Mouse (Mus musculus) kidney, embryonic 16.5 days (tissue): ENCODE data around the gene Baz2b. TPM values are rescaled to one million over a fixed set of nuclear protein-coding genes. Genes with fewer than 3 reads are reported as not detected.

Source experiments
- ATAC-seq: fragments of 200-750 bp; cut with Nextera tagmentation; 2 replicates; pipeline ENCODE4 v1.8.0; 2017; ENCODE audit warnings: moderate TSS enrichment; ENCODE audit not compliant: low FRiP score, low TSS enrichment
- H3K27ac ChIP-seq: fragments of 300-500 bp; sonication (generic); 2 replicates; pipeline ENCODE4 v1.5.1; 2014; ENCODE audit warnings: low read length
- H3K27me3 ChIP-seq: fragments of 300-500 bp; sonication (generic); 2 replicates; pipeline ENCODE4 v1.6.1; 2014; ENCODE audit warnings: low read length, control low read depth, mixed read lengths; ENCODE audit not compliant: insufficient read depth
- H3K36me3 ChIP-seq: fragments of 300-500 bp; sonication (generic); 2 replicates; pipeline ENCODE4 v1.6.1; 2014; ENCODE audit warnings: low read length, control low read depth, mixed read lengths; ENCODE audit not compliant: insufficient read depth
- H3K4me1 ChIP-seq: fragments of 300-500 bp; sonication (generic); 2 replicates; pipeline ENCODE4 v1.6.1; 2014; ENCODE audit warnings: low read length, control low read depth, mixed read lengths; ENCODE audit not compliant: insufficient read depth
- H3K4me2 ChIP-seq: fragments of 300-500 bp; sonication (generic); replicated peaks from 2 replicates; pipeline ENCODE4 v1.6.1; 2014; ENCODE audit warnings: low read depth, low read length
- H3K4me3 ChIP-seq: fragments of 300-500 bp; sonication (generic); 2 replicates; pipeline ENCODE4 v1.5.1; 2014; ENCODE audit warnings: mild to moderate bottlenecking, low read length
- H3K9ac ChIP-seq: fragments of 300-500 bp; sonication (generic); replicated peaks from 2 replicates; pipeline ENCODE4 v1.6.1; 2014; ENCODE audit warnings: low read length
- H3K9me3 ChIP-seq: fragments of 300-500 bp; sonication (generic); 2 replicates; pipeline ENCODE4 v1.6.1; 2016; ENCODE audit warnings: low read length, control low read depth
- WGBS: fragments of 180-500 bp; shearing (Covaris S2); extraction: QIAGEN DNeasy Blood & Tissue Kit; methylation state at CpG from one replicate; pipeline ENCODE4 v1.1.7; 2014; 5-methylcytosine and 5-hydroxymethylcytosine counted together
- polyA plus RNA-seq: library from polyadenylated mRNA; unstranded; fragments of >200 nt; fragmentation: Nextera tagmentation; extraction: Ambion mirVana; gene quantifications from 2 replicates; pipeline ENCODE4 v1.2.1, GENCODE M21; 2015

The Baz2b gene
- polyA plus RNA-seq, 1 experiment from 2014 or later = 51.1 TPM

- no peaks in the 10 kb centered on the region for H3K27me3 ChIP-seq
- no peak overlapping the region for H3K4me3 ChIP-seq
- H3K4me1 ChIP-seq = no peaks in the 10 kb centered on the region
- no peak overlapping the region for H3K9ac ChIP-seq
- no peak for ATAC-seq
- WGBS = 94% methylated on average over 3 of the region's 3 CpGs
- no peaks in the 10 kb centered on the region for H3K9me3 ChIP-seq
- no peaks in the 10 kb centered on the region for H3K36me3 ChIP-seq
- H3K27ac ChIP-seq = no peak overlapping the region
- no peak overlapping the region for H3K4me2 ChIP-seq
Observed at GRCm38 (mm10) chr2:60030991-60031390, 178.6 kb downstream of the Baz2b start.

- no peak overlapping the region for H3K4me3 ChIP-seq
- ATAC-seq = no peak
- H3K27me3 ChIP-seq = no peaks in the 10 kb centered on the region
- H3K4me2 ChIP-seq = no peak overlapping the region
- H3K9ac ChIP-seq = no peak overlapping the region
- no peaks in the 10 kb centered on the region for H3K36me3 ChIP-seq
- H3K27ac ChIP-seq = no peak overlapping the region
- H3K9me3 ChIP-seq = no peaks in the 10 kb centered on the region
- no peaks in the 10 kb centered on the region for H3K4me1 ChIP-seq
- 89% methylated on average over 5 of the region's 5 CpGs for WGBS
Observed at GRCm38 (mm10) chr2:60029020-60029419, 180.6 kb downstream of the Baz2b start.

GRCm38 (mm10) chr2:60027166-60027565 is 182.5 kb downstream of the Baz2b start:
- no peak overlapping the region for H3K4me2 ChIP-seq
- WGBS = 84% methylated on average over 5 of the region's 5 CpGs
- no peak for ATAC-seq
- no peaks in the 10 kb centered on the region for H3K36me3 ChIP-seq
- no peaks in the 10 kb centered on the region for H3K27me3 ChIP-seq
- H3K27ac ChIP-seq = no peak overlapping the region
- H3K4me1 ChIP-seq = no peaks in the 10 kb centered on the region
- H3K4me3 ChIP-seq = no peak overlapping the region
- no peaks in the 10 kb centered on the region for H3K9me3 ChIP-seq
- H3K9ac ChIP-seq = no peak overlapping the region

DNA sequence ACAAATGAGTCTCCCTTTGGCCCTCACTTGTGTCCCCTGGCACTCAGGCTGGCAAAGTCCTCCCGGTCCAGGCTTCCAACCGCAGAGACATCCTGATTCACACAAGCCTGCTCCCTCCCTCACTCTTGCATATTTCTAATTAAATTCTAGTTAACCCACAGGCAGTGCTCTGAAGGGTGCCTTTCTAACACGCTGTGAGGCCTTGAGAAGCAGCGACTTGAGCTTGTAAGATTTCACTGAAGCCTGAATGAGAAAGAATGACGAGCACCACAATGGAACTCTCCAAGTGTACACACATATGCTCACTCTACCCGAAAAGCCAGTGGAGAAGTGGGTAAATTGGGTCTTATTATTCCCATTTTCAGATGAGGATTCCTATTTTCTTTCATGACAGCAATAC is 183.1 kb downstream of the Baz2b start:
- WGBS = 76% methylated on average over 6 of the region's 6 CpGs
- no peak overlapping the region for H3K4me2 ChIP-seq
- no peaks in the 10 kb centered on the region for H3K27me3 ChIP-seq
- H3K4me1 ChIP-seq = no peaks in the 10 kb centered on the region
- H3K9ac ChIP-seq = no peak overlapping the region
- no peaks in the 10 kb centered on the region for H3K9me3 ChIP-seq
- no peak overlapping the region for H3K27ac ChIP-seq
- ATAC-seq = no peak
- no peaks in the 10 kb centered on the region for H3K36me3 ChIP-seq
- H3K4me3 ChIP-seq = no peak overlapping the region

DNA sequence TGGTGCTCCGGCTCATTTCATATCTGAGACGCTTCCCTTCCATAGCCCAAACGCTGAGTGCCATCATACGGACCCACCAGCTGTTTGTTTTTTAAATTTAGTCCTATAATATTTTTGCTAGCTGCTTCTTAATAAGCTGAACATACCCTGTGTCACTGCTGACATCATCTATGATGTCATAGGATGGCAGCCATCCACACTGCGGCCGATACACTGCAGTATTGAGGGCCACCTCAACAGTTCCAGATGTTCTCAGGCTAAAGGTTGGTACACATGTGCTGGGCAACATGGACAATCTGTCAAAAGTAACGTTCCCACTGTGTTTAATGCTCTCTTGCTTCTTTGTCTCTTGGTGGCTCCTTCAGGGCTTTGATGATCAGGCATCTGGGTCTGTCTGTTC is 185.9 kb downstream of the Baz2b start:
- Histone ChIP-seq H3K36me3 (no peaks in the 10 kb centered on the region), H3K4me1 (no peaks in the 10 kb centered on the region), H3K9ac (no peak overlapping the region), H3K4me2 (no peak overlapping the region), H3K27ac (no peak overlapping the region), H3K9me3 (no peaks in the 10 kb centered on the region), H3K27me3 (no peaks in the 10 kb centered on the region), H3K4me3 (no peak overlapping the region)
- 93% methylated on average over 7 of the region's 7 CpGs for WGBS
- ATAC-seq = no peak

GRCm38 (mm10) chr2:60021556-60021955 is 188.1 kb downstream of the Baz2b start:
- H3K4me3 ChIP-seq = no peak overlapping the region
- no peaks in the 10 kb centered on the region for H3K9me3 ChIP-seq
- ATAC-seq = no peak
- no peak overlapping the region for H3K9ac ChIP-seq
- no peaks in the 10 kb centered on the region for H3K36me3 ChIP-seq
- H3K27ac ChIP-seq = no peak overlapping the region
- no peaks in the 10 kb centered on the region for H3K4me1 ChIP-seq
- WGBS = 73% methylated on average over 5 of the region's 5 CpGs
- no peak overlapping the region for H3K4me2 ChIP-seq
- no peaks in the 10 kb centered on the region for H3K27me3 ChIP-seq

DNA sequence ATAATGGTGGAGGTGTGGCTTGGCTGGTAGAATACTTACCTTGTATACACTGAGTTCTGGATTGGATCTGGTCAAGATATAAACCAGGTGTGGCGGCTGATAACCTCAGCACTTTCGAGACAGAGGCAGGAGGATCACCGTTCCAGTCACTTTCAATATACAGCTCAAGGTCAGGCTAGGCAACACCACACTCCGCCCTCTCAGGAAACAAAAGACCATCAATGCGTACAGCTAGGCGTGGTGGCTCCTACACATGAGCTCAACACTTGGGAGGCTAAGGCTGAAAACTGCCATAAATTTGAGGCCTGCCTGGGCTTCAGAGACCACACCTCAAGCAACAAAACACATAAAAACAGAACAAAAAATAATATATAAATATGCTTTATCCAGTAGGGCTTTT is 188.5 kb downstream of the Baz2b start:
- H3K27me3 ChIP-seq = no peaks in the 10 kb centered on the region
- H3K36me3 ChIP-seq = no peaks in the 10 kb centered on the region
- no peaks in the 10 kb centered on the region for H3K4me1 ChIP-seq
- no peak overlapping the region for H3K4me3 ChIP-seq
- H3K4me2 ChIP-seq = no peak overlapping the region
- WGBS = 70% methylated on average over 6 of the region's 6 CpGs
- ATAC-seq = no peak
- no peak overlapping the region for H3K27ac ChIP-seq
- no peaks in the 10 kb centered on the region for H3K9me3 ChIP-seq
- H3K9ac ChIP-seq = no peak overlapping the region

DNA sequence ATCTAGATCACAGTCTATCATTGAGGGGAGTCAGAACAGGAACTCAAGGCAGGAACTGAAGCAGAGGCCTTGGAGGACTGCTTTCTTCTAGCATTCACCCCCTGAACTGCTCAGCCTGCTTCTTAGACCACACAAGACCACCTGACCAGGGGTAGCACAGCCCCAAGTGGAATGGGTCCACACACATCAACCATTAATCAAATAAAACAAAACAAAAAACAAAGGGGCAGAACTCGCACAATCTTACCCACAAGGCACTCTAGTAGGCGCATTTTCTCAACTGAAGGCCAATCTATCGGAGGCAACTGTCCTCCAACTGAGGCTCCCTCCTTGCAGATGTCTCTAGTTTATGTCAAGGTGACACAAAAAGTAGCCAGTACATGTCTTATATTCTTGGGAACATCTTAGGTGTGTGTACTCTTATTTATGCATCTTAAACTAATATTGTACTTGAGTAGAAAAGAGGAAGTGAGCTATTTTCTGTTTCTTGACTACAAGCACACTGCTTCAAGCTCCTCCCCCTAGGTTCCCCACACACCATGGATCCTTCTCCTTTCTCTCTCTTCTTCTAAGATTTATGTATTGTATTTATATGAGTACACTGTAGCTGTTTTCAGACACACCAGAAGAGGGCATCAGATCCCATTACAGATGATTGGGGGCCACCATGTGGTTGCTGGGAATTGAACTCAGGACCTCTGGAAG is 189.9 kb downstream of the Baz2b start:
- no peaks in the 10 kb centered on the region for H3K9me3 ChIP-seq
- no peak overlapping the region for H3K9ac ChIP-seq
- H3K36me3 ChIP-seq = no peaks in the 10 kb centered on the region
- H3K4me2 ChIP-seq = no peak overlapping the region
- H3K27me3 ChIP-seq = no peaks in the 10 kb centered on the region
- no peak for ATAC-seq
- WGBS = 93% methylated on average over 3 of the region's 3 CpGs
- no peak overlapping the region for H3K27ac ChIP-seq
- H3K4me3 ChIP-seq = no peak overlapping the region
- H3K4me1 ChIP-seq = no peaks in the 10 kb centered on the region

- Histone ChIP-seq H3K4me3 (no peak overlapping the region), H3K4me2 (no peak overlapping the region), H3K27ac (no peak overlapping the region), H3K9me3 (no peaks in the 10 kb centered on the region), H3K27me3 (no peaks in the 10 kb centered on the region), H3K9ac (no peak overlapping the region), H3K36me3 (no peaks in the 10 kb centered on the region), H3K4me1 (no peaks in the 10 kb centered on the region)
- ATAC-seq = no peak
- 79% methylated on average over 10 of the region's 10 CpGs for WGBS
Observed at GRCm38 (mm10) chr2:60018875-60019501, 190.7 kb downstream of the Baz2b start.

- Histone ChIP-seq H3K4me2 (no peak overlapping the region), H3K9ac (no peak overlapping the region), H3K27ac (no peak overlapping the region), H3K9me3 (no peaks in the 10 kb centered on the region), H3K27me3 (no peaks in the 10 kb centered on the region), H3K4me3 (no peak overlapping the region), H3K4me1 (no peaks in the 10 kb centered on the region), H3K36me3 (no peaks in the 10 kb centered on the region)
- 85% methylated on average over 3 of the region's 3 CpGs for WGBS
- no peak for ATAC-seq
Observed at GRCm38 (mm10) chr2:60011526-60011925, 198.1 kb downstream of the Baz2b start.
